Mouse (Mus musculus) cerebellum, adult 8-10 months (tissue): Measurements from ENCODE around the gene Ssc4d.
A peak's percentile ranks its signal among the peaks of the same experiment; 100 is the strongest.

Experiments
- DNase-seq: peaks from one replicate; pipeline ENCODE4 v3.0.0; 2022

The Ssc4d gene

DNA sequence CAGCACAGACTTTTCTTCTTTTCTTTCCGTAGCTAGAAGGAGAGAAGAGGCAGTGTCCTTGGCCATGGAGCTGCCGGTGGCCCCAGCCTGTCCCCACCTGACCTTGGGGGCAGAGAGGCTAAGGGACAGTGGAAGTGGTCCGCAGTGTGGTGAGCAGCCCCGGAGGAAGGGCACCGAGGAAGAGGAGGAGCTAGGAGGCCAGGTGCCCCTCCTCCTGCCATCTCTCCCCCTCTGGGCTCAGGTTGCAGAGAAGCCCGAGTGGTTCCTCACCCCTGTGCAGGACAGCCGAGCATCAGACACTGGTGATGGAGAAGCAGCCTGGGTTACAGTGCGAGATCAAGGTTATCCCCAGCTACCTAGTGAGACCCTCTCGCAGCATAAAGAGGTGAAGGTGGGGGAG is at the start of gene Ssc4d:
Gene Ssc4d (minus strand): TSS at position 167 of the 400 bp plus-strand sequence.
- DNase-seq: no peak

DNA sequence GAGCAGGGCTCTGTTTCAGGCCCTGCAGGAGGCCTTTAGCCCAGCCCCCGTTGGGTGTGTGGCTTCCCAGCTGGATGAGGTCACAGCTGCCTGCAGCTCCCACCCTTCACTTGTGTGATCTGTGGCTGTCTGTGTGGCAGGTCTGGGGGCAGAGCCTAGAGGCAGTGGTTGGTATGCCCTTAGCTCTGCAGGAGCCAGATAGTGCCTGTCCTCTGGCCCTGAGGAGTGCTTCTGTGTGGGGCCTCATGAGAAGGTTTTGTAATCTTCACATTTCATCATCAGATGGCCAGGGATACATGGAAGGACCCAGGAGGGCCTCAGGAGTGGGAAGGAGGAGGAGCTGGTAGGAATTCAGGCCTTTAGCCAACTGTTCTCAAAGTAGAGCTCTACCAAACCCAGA is 45.6 kb upstream of the Ssc4d start:
- DNase-seq: no peak

DNA sequence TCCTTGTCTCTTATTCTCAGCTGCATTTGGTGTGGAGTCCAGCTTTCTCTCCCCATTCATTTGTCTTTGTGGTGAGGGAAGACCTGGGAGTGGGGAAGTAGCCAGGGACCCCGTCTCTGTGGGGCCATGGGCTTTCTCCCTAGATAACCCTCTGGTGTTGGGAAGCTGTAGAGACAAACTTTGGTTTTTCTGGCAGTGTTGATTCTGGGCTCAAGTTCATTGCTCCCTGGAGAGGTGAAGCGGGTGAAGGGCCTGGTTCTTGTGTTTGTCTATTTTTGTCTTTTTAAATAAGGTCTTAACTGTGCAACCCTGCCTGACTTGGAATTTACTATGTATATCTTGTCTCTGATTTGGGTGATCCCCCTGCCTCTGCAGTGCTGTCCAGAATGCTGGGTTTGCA is 44.4 kb upstream of the Ssc4d start:
- no peak for DNase-seq

DNA sequence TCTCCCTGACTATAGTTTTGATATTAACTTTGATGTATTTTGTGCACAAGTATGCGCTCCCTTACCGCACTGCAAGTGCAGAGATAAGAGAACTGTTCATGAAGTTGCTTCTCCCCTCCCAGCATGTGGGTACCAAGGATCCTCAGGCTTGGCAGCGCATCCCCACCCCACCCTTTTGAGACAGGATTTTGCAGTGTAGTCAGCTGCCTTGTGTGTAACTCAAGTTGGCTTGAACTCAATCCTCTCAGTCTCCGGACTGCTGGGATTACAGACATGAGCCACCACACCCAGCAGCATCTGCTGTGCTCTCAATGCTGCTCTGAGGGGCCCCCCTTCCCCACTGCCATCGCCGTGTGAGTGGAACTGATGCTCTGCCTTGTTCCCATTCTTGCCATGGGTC is 42.9 kb upstream of the Ssc4d start:
- DNase-seq: no peak

DNA sequence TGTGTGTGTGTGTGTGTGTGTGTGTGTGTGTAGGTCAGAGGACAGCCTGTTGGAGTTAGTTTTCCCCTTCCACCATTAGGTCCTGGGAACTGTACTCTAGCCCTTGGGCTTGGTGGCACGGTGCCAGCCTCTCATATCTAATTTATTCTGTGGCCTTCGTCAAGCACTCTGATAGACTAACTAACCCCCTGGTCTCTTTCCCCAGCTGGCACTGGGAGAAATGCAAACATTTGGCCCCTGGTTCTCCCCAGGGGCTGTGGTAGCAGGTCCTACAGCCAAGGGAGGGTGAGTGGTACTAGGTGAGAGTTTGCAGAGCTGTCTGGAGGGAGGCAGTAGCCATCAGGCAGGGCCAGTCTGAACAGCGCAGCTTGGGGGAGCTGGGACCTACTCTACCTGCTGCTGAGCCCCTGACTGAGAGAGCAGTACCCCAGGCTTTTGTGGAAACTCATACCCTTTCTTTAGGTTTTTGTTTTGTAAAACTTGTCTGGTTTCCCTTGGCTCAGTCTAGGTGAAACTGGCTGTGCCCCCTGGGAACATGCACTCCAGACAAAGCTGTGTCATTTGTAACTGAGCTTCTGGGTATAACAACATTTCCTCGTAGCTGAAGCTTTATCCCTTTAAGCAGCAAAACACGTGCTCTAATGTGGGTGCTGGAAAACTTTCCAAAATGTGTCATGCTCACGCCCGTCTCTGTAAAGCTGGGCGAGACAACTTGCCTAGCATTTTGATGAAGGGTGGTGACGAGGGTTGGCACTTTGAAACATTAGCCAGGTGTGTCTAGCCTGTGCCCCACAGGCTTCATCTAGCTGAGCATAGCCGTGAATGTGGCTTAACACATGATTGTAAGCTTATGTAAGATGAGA is 41.9 kb upstream of the Ssc4d start:
- no peak for DNase-seq

DNA sequence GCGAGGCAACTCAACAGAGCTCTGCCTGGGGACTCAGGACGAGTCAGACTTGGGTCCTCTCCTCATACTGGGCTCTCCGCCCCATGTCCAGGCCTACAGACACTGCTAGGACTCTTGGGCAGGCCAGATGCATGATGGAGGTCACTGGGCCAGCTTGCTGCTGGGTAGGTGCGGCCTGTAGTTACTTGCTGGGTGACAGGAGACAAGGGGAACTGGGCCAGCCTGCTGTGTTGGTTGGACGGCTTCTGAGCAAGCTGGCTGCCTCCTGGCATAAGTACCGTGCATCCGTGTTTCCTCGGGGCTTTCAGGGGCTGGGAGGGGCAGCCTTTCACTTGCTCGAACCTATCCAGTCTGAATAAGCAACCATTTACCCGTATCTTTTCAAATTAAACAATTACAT is 41.3 kb upstream of the Ssc4d start:
- DNase-seq: no peak

DNA sequence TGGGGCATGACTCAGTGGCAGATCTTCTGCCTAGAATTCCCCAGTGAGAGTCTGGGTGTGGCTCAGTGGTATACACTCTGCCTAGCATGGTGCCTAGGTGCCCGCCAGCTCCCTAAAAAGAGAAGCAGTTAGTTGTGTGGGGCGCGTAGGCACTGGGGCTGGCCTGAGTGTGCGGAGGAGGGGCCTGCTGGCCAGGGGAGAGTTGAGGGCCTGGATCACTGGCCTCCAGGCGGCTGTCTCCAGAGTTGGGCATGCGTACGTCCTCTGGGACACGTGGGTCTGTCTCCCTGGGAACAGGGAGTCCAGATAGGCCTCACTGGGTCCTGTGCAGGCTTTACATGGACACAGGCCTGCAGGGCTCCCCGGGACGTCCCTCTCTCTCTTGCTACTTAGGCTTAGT is 40.5 kb upstream of the Ssc4d start:
- no peak for DNase-seq

DNA sequence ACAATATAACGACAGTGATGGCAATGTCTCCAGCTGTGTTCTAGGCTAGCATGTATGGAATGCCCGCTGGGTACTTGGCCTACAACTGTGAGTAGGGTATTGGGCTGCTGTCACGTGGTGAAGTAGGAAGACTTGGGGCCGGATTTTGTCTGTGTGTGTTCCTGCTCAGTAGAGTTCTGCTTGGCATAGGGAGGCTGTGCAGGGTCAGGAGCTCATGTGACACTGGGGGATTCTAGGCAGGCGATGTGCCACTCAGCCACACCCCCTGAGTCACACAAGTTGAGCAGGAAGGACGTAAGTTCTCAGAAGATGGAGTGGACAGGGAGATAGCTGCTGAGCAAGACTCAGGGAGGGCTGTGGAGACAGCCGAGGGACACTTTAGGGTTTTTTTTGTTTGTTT is 33.4 kb upstream of the Ssc4d start:
- no peak for DNase-seq

DNA sequence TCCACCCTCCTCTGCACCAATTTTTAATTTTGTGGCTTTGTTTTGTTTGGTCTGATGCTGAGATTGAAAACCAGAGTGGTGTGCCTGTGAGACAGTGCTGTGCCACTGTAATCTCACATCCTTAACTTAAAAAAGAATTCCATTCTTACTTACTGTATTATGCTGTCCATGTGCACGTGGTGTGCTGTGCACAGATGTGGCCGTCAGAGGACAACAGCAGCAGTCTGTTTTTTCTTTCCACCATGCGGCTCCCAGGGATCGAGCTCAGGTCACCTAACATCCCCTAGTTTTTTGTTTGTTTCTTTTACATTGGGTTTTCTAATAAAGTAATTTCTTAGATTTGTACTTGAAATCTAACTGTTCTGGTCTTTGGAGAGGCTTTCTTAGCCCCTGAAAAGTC is 30.2 kb upstream of the Ssc4d start:
- DNase-seq: no peak

DNA sequence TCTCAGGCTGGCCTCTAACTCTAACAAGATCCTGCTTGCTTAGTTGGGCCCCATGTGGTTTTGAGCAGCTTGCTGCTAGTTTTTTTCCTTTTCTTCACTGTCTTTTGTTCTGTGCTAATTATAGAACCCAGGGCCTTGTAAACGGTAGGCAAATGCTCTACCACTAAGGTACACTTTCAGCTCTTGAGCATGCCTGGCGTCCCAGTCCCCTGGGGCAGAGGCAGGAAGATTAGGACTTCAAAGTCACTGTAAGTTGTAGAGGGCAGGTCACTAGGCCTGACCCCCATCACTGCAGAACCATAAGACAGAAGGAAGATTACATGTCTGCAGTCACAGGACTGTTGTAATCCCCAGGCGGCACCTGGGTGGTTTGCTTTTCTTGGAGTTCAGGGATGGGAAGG is 28.4 kb upstream of the Ssc4d start:
- DNase-seq: no peak

DNA sequence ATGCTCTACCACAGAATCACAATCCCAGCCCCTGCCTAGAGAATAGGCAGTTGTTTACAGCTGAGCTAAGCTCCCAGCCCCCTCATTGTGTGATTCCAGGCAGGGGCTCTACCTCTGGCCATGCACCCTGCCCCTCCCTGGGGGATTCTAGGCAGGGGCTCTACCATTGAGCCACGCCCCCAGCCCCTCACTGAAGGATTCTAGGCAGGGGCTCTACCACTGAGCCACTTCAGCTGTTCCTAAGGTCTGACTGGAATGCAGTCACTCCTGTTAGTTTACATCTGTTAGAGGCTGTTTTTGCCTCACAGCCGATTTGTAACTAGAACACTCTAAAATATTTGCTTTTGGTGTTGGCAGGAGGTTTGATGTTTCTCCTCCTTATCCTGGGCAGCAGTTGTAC is 28.0 kb upstream of the Ssc4d start:
- DNase-seq: no peak

DNA sequence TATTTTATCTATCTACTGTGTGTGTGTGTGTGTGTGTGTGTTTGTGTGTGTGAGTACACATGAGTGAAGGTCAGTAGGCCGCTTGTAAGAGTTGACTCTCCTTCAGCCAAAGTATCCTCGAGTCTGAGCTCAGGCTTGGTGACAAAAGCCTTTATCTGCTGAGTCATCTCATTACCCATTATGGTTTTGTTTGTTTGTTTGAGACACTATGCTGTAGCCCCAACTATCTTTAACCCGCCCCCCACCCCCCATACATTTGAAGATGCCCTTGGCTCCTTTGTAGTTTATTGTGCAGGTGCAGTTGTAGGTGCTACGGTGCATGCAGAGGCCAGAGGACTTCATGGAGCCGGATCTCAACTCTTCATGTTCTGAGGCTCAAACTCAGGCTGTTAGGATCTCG is 26.9 kb upstream of the Ssc4d start:
- DNase-seq: no peak

DNA sequence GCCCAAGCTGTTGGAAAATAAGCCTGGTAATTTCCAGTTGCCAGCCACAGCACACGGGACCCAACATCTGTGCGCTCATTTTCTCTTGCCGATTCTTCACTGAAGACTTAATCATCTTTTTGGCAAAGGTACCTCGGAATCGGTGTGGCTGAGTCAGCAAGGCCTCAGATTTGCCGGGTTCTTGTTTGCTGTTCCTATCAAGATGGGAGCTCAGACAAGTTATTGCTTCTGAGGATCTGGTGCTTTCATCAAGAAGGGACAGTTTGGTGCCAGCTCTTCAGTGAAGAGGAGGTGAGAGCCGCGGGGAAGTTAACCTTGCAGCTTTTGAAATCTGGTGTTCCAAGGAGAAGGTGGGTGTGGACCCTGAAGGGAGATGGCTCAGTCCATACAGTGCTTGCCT is 21.8 kb upstream of the Ssc4d start:
- DNase-seq: no peak

DNA sequence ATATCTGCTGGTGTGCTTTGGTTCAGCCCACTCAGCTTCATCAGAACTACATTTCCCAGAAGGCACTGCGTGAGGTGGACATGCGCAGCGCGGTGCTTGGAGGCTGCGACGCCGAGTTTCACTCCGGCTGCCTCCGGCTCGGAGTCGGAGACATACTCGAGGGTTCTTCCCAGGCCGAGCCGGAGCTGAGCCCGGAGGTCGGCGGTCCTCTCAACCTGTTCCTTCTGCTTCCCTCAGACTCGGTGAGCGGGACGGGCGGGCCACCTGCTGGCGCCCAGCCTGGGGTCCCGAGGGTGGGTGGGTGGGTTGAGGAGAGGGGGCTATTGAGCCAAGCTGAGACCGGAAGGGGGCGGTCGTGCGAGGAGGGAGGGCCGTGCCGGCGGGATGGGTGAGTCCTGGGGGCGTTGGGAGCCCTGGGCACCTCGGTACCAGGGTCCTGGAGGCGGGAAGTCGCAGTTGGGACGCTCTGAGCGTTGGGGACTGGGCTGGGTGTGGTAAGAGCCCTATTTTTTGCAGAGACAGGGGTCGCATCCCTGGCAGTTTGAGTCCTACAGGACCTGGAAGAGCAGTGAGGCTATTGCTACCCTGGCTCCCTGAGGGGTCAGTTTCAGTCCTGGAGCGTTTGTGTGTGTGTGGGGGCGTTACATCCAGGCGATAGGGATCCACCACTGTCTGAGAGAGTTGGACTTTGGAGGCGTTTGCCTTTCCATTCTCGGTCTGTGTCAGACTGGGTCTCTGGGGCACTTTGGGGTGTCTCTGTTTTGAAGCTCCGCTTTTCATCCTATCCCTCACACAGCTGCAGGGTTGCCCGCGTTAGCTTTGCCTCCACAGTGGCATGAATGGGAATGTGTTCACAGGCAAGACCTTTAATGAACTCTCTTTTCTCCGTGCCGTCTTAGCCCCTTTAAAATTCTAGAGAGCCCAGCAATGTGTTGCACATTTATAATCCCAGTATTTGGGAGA is 20.7 kb upstream of the Ssc4d start, which contains the start of gene Dtx2:
Gene Dtx2 (plus strand): TSS at position 76 of the 963 bp plus-strand sequence.
- peak; percentile 84 for DNase-seq

DNA sequence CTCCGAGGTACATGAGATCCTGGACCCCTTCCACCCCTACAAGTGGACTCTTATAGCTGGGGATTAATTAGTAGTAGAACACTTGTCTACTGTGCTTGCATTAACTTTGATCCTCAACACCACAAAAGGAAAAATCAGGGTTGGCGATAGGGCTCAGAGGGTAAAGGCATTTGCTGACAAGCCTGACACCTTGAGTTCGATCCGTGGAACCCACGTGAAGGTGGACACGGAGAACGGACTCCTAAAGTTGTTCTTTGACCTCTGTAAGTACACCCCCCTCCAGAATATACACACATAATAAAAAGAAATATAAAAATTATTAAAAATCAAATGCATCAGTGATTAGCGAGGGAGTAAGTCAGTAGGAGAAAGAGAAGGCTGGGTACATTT is 20.0 kb upstream of the Ssc4d start:
- DNase-seq: peak; percentile 17

DNA sequence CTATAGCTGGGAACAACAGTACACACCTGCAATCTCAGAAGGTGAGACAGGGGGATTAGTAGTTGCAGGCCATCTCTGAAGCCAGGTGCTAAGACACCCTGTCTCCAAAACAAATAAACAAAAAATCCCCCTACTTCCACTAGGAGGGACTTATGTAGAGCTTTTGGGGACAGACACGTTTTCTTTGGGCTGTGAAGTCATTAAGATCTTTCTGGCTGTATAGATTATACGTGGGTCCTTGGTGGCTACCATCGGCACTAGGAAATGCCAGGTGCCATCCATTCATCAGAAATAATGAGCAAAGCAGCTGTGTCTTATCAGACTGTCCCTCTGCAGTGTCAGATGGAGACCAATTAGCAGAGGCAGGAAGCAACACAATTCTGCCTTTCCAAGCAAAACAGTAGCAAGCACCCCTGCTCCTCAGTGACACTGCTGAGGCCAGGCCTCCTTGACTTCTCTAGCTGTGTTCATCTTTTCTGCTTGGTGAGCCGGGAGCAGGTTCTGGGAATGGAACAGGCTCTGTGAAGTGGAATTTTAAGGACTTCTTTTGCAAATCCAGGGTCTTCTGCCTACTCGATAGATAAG is 19.1 kb upstream of the Ssc4d start:
- DNase-seq: no peak

DNA sequence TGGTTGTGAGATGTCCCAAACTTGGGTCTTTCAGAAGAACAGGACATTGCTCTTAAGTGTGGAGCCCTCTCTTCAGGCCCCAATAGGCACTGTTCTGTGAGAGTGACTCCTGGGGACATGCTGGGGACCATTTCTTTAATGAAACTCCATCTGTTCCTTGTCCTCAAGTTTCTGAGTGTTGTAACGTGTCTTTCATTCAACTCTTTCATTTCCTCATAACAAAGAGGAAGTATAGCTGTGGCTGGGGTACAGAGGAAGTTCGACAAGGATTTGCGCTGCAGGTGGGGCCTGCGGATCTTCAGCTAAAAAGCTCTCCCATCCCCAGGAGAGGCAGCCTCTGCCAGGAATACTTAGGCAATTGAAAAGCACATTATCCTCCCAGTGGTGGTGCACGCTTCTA is 16.3 kb upstream of the Ssc4d start:
- no peak for DNase-seq

DNA sequence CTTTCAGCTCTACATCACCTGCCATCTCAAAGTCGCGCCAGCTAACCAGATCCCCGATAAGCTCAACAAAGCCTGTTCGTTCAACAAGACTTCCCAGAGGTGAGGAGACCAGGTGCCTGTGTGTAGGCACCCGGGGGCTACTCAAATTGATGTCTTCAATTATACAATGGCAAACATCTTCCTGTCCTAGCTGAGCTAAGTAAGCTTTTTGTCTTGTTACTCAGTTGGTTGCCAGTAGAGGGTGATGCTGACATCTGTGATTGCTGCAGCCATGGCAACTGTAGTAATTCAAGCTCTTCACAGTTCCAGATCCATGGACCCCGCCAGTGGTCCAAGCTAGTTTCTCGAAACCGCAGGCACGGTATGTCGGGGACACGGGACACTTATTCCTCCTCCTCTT is 12.9 kb upstream of the Ssc4d start:
- no peak for DNase-seq

DNA sequence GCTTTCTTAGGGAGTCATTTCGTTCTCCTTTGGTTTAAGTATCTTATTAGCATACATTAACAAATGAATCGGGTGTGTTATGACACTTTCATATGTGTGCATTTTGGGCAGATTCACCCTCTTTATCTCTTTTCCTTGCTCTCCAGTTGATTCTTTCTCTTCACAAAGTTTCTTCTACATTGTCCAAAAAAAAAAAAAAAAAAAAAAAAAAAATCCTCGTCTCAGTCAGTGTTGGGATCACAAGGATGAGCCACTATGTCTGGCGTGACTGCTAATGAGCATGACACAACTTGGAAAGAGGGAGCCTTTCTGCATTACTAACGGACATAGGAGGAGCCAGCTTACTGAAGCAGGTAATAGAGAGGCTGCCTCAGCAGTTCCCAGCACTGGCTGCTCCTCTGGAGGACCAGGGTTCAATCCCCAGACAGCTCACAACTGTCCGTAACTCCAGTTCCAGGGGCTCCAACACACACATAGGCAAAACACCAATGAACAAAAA is 10.3 kb upstream of the Ssc4d start:
- no peak for DNase-seq

DNA sequence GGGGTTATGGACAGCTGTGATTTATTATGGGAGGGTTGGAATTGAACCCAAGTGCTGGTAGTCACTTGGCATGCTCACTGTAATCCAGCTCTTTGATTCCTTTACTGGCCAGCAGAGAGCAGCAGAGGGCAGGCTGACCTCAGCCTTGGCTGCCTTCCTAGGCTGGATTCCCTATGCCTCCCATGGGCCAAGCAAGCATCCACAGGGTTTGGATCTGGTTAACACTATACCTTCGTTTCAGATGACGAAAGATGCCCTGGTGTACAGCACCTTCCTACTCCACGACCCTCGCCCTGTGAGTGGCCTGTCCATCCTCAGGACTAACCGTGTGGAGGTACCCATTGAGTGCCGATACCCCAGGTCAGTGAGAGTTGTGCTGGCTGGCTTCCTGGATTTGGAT is 8.1 kb upstream of the Ssc4d start:
- DNase-seq: peak; percentile 76

DNA sequence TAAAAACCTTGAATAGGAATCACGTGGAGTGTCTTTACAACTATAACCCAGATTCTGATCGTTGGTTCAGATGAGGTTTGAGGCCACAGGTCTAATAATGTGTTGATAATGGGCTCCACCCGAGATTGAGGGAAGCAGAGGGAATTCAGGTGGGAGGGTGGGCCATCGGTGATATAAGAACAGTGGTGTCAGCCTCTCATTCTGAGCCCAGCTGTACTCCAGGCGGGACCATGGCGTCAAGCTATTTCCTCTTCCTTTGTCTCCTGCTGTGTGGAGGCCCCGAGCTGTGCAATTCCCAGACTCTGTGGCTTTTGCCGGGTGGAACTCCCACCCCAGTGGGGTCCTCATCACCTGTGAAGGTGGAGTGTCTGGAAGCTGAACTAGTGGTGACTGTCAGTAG is 5.6 kb upstream of the Ssc4d start, which contains the start of gene Zp3:
Gene Zp3 (plus strand): TSS at position 196 of the 400 bp plus-strand sequence.
- no peak for DNase-seq

DNA sequence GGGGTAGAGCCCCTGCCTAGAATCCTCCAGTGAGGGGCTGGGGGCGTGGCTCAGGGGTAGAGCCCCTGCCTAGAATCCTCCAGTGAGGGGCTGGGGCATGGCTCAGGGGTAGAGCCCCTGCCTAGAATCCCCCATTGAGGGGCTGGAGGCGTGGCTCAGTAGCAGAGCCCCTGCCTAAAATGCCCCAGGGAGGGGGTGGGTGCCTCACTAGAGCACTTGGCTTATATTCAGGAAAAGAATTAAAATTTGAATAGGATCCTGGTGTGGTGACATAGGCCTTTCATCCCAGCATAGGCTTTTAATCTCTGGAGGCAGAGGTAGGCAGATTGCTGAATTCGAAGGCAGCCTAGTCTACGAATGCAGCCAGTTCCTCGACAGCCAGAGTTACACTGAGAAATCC is 5.0 kb upstream of the Ssc4d start:
- no peak for DNase-seq
